Mouse (Mus musculus) urinary bladder, adult 18-20 months (tissue): ENCODE results near the gene Gm17535.
A peak's percentile ranks its signal among the peaks of the same experiment; 100 is the strongest.
"Not testable (repeated sequence)": the region's sequence is repeated elsewhere in the genome, so short reads cannot be mapped to it uniquely, and the experiment has no call there.

Experiments used
- DNase-seq, 2 experiments: peaks; one replicate each; pipeline ENCODE4 v3.0.0; 2022; ENCODE audit warnings: low spot score in 2 of 2, mixed read lengths in 2 of 2

Gene Gm17535

DNA sequence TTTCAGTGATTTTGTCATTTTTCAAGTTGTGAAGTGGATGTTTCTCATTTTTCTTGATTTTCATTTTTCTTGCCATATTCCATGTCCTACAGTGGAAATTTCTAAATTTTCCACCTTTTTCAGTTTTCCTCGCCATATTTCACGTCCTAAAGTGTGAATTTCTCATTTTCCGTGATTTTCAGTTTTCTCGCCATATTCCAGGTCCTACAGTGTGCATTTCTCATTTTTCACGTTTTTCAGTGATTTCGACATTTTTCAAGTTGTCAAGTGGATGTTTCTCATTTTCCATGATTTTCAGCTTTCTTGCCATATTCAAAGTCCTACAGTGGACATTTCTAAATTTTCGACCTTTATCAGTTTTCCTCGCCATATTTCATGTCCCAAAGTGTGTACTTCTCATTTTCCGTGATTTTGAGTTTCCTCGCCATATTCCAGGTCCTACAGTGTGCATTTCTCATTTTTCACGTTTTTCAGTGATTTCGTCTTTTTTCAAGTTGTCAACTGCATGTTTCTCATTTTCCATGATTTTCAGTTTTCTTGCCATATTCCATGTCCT lies 9.4 kb upstream of the Gm17535 start, which contains the start of gene Gm10717:
TSS of gene Gm10717 (plus strand) at position 506 of the 556 bp plus-strand sequence.
- peak; percentile 11 to 60 for DNase-seq

DNA sequence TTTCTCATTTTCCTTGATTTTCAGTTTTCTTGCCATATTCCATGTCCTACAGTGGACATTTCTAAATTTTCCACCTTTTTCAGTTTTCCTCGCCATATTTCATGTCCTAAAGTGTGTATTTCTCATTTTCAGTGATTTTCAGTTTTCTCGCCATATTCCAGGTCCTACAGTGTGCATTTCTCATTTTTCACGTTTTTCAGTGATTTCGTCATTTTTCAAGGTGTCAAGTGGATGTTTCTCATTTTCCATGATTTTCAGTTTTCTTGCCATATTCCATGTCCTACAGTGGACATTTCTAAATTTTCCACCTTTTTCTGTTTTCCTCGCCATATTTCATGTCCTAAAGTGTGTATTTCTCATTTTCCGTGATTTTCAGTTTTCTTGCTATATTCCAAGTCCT lies 8.7 kb upstream of the Gm17535 start:
- DNase-seq = peak; percentile 76 to 85

DNA sequence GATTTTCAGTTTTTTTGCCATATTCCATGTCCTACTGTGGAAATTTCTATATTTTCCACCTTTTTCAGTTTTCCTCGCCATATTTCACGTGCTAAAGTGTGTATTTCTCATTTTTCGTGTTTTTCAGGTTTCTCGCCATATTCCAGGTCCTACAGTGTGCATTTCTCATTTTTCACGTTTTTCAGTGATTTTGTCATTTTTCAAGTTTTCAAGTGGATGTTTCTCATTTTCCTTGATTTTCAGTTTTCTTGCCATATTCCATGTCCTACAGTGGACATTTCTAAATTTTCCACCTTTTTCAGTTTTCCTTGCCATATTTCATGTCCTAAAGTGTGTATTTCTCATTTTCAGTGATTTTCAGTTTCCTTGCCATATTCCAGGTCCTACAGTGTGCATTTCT lies 8.3 kb upstream of the Gm17535 start:
- DNase-seq = not testable (repeated sequence)

DNA sequence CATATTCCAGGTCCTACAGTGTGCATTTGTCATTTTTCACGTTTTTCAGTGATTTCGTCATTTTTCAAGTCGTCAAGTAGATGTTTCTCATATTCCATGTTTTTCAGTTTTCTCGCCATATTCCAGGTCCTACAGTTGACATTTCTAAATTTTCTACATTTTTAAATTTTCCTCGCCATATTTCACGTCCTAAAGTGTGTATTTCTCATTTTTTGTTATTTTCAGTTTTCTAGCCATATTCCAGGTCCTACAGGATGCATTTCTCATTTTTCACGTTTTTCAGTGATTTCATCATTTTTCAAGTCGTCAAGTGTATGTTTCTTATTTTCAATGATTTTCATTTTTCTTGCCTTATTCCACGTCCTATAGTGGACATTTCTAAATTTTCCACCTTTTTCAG lies 7.7 kb upstream of the Gm17535 start:
- not testable (repeated sequence) for DNase-seq

GRCm38 (mm10) chr9:3027200-3027599 lies 7.2 kb upstream of the Gm17535 start:
- DNase-seq = not testable (repeated sequence)

GRCm38 (mm10) chr9:3029276-3030000 lies 5.0 kb upstream of the Gm17535 start:
- DNase-seq = peak in 1 of 2 experiments; percentile 26

GRCm38 (mm10) chr9:3030677-3031318 lies 3.6 kb upstream of the Gm17535 start:
- DNase-seq = not testable (repeated sequence)

DNA sequence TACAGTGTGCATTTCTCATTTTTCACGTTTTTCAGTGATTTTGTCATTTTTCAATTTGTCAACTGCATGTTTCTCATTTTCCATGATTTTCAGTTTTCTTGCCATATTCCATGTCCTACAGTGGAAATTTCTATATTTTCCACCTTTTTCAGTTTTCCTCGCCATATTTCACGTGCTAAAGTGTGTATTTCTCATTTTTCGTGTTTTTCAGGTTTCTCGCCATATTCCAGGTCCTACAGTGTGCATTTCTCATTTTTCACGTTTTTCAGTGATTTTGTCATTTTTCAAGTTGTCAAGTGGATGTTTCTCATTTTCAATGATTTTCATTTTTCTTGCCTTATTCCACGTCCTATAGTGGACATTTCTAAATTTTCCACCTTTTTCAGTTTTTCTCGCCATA lies 2.2 kb downstream of the Gm17535 start, which contains the start of gene Gm10715:
TSS of gene Gm10715 (plus strand) at position 301 of the 400 bp plus-strand sequence.
- DNase-seq = not testable (repeated sequence)

GRCm38 (mm10) chr9:3038161-3038560 lies 3.8 kb downstream of the Gm17535 start:
- not testable (repeated sequence) for DNase-seq
